Comparison of ENCODE assay signal across 8 mouse cellular contexts in genomic region chr4:11899979-11900624, GRCm38 (mm10).
DNase-seq lines count a peak whose midpoint lies in the region; ATAC-seq and TF ChIP-seq lines count a peak whose summit lies in the region.

No protein-coding gene starts in this region.

- no peak overlapping the region for H3K27ac ChIP-seq in forebrain, embryonic 13.5 days
- no peak overlapping the region for H3K27ac ChIP-seq in forebrain, embryonic 10.5 days
- no peak overlapping the region for H3K27ac ChIP-seq in embryonic facial prominence, embryonic 14.5 days (replicated peaks; ENCODE audit: low read depth, low read length)
- H3K27ac ChIP-seq in kidney, postnatal 0 days, result no peak overlapping the region

- TF ChIP-seq CTCF in kidney, postnatal 0 days (IDR thresholded peaks at IDR 0.05; ENCODE audit: low read depth), result no peak

- no peaks in the 10 kb centered on the region for H3K9me3 ChIP-seq in forebrain, embryonic 13.5 days (replicated peaks)
- H3K9me3 ChIP-seq in forebrain, embryonic 10.5 days, result no peaks in the 10 kb centered on the region
- H3K9me3 ChIP-seq in embryonic facial prominence, embryonic 14.5 days (ENCODE audit: control insufficient read depth, low read length), result no peaks in the 10 kb centered on the region
- no peaks in the 10 kb centered on the region for H3K9me3 ChIP-seq in kidney, postnatal 0 days (replicated peaks; ENCODE audit: low read length)

- no peak overlapping the region for H3K4me3 ChIP-seq in forebrain, embryonic 13.5 days
- no peak overlapping the region for H3K4me3 ChIP-seq in forebrain, embryonic 10.5 days
- no peak overlapping the region for H3K4me3 ChIP-seq in embryonic facial prominence, embryonic 14.5 days (ENCODE audit: low read depth, low read length)
- no peak overlapping the region for H3K4me3 ChIP-seq in kidney, postnatal 0 days (replicated peaks; ENCODE audit: low read depth, low read length)

- no peaks in the 10 kb centered on the region for H3K36me3 ChIP-seq in forebrain, embryonic 13.5 days (ENCODE audit: poor library complexity, severe bottlenecking)
- no peaks in the 10 kb centered on the region for H3K36me3 ChIP-seq in forebrain, embryonic 10.5 days (replicated peaks)
- no peaks in the 10 kb centered on the region for H3K36me3 ChIP-seq in embryonic facial prominence, embryonic 14.5 days (ENCODE audit: control insufficient read depth, insufficient read depth, low read length)
- no peaks in the 10 kb centered on the region for H3K36me3 ChIP-seq in kidney, postnatal 0 days (ENCODE audit: insufficient read depth, low read length)

- 0 out of 2 replicates have a peak, but pooled peaks cover 5% of the 10 kb centered on the region for H3K4me1 ChIP-seq in forebrain, embryonic 13.5 days
- peaks cover 7% of the 10 kb centered on the region for H3K4me1 ChIP-seq in forebrain, embryonic 10.5 days
- no peaks in the 10 kb centered on the region; the same call in 1 of the 2 replicates for H3K4me1 ChIP-seq in embryonic facial prominence, embryonic 14.5 days (ENCODE audit: control insufficient read depth, insufficient read depth, low read length)
- H3K4me1 ChIP-seq in kidney, postnatal 0 days (replicated peaks; ENCODE audit: insufficient read depth, low read length), result 0 out of 2 replicates have a peak, but pooled peaks cover 3% of the 10 kb centered on the region

- H3K27me3 ChIP-seq in forebrain, embryonic 13.5 days, result no peaks in the 10 kb centered on the region
- H3K27me3 ChIP-seq in forebrain, embryonic 10.5 days (ENCODE audit: poor library complexity, severe bottlenecking), result no peaks in the 10 kb centered on the region
- H3K27me3 ChIP-seq in embryonic facial prominence, embryonic 14.5 days (replicated peaks; ENCODE audit: control insufficient read depth, insufficient read depth, low read length), result no peaks in the 10 kb centered on the region
- no peaks in the 10 kb centered on the region for H3K27me3 ChIP-seq in kidney, postnatal 0 days (ENCODE audit: insufficient read depth, low read length)

- WGBS in forebrain, embryonic 13.5 days, result 17% methylated on average over 10 of the region's 10 CpGs
- 11% methylated on average over 10 of the region's 10 CpGs for WGBS in forebrain, embryonic 10.5 days
- 6% methylated on average over 10 of the region's 10 CpGs for WGBS in embryonic facial prominence, embryonic 14.5 days
- 13% methylated on average over 10 of the region's 10 CpGs for WGBS in kidney, postnatal 0 days

- no peak for DNase-seq in forebrain, embryonic 10.5 days (ENCODE audit: extremely low spot score, low spot score)
- peak; percentile 34 for DNase-seq in A20 (ENCODE audit: low read depth, low spot score)
- DNase-seq in embryonic facial prominence, embryonic 14.5 days (ENCODE audit: low spot score), result peak; percentile 54
- DNase-seq in kidney, postnatal 0 days (ENCODE audit: low spot score), result peak; percentile 78
- peak; percentile 67 for DNase-seq in naive thymus-derived CD4-positive, alpha-beta T cell, adult 2 months (ENCODE audit: low read depth)
- no peak for DNase-seq in gastrocnemius, postnatal 4 days (ENCODE audit: low spot score in 2 of 2)
- no peak for DNase-seq in gastrocnemius, adult 18-20 months (ENCODE audit: low spot score)

- peak; percentile 75; the same call in 1 of the 2 replicates for ATAC-seq in forebrain, embryonic 13.5 days
- ATAC-seq in embryonic facial prominence, embryonic 14.5 days (ENCODE audit: low read depth), result peak; percentile 80; the same call in 1 of the 2 replicates
- no peak for ATAC-seq in kidney, postnatal 0 days (replicated peaks; ENCODE audit: low FRiP score, low read depth)

- H3K4me2 ChIP-seq in forebrain, embryonic 13.5 days, result peak overlapping the region; percentile 18; the same call in 1 of the 2 replicates
- H3K4me2 ChIP-seq in embryonic facial prominence, embryonic 14.5 days (ENCODE audit: low read depth, low read length), result peak overlapping the region; percentile 19; the same call in 1 of the 2 replicates
- H3K4me2 ChIP-seq in kidney, postnatal 0 days (ENCODE audit: low read length), result peak overlapping the region; percentile 13; the same call in 1 of the 2 replicates

- H3K9ac ChIP-seq in forebrain, embryonic 13.5 days, result no peak overlapping the region
- no peak overlapping the region for H3K9ac ChIP-seq in embryonic facial prominence, embryonic 14.5 days (ENCODE audit: low read depth, low read length)
- H3K9ac ChIP-seq in kidney, postnatal 0 days (ENCODE audit: low read depth, low read length), result no peak overlapping the region

Comparison
In these comparisons a context has a peak if more than half of its experiments do, and no peak if none do; other contexts are left out.
1. DNase-seq: peak in A20 (single experiment), embryonic facial prominence, embryonic 14.5 days (single experiment), kidney, postnatal 0 days (single experiment) and naive thymus-derived CD4-positive, alpha-beta T cell, adult 2 months (single experiment); none in forebrain, embryonic 10.5 days (single experiment), gastrocnemius, postnatal 4 days (0 of 2) and gastrocnemius, adult 18-20 months (single experiment).
2. Peak in every context shown above with its lines, with median percentiles within 50 percentile points of each other: H3K4me2 ChIP-seq.